Mouse (Mus musculus): Measurements from ENCODE around the gene H6pd.

The H6pd gene

GRCm38 (mm10) chr4:149999510-149999900 lies 9.3 kb downstream of the H6pd start:
- in situ Hi-C loops (cut with MboI, MseI) = no loop called here

- in situ Hi-C loops (cut with MboI, MseI) = no loop called here
Observed at GRCm38 (mm10) chr4:149998786-149999509, 9.9 kb downstream of the H6pd start.

- in situ Hi-C loops (cut with MboI, MseI) = no loop called here
Observed at GRCm38 (mm10) chr4:149997999-149998398, 10.8 kb downstream of the H6pd start.

GRCm38 (mm10) chr4:149996440-149996839 lies 12.4 kb downstream of the H6pd start:
- in situ Hi-C loops (cut with MboI, MseI) = no loop called here

- in situ Hi-C loops (cut with MboI, MseI) = no loop called here
Observed at GRCm38 (mm10) chr4:149995911-149996310, 12.9 kb downstream of the H6pd start.

GRCm38 (mm10) chr4:149994218-149994617 lies 14.6 kb downstream of the H6pd start:
- in situ Hi-C loops (cut with MboI, MseI) = no loop called here

- in situ Hi-C loops (cut with MboI, MseI) = no loop called here
Observed at GRCm38 (mm10) chr4:149992670-149993032, 16.2 kb downstream of the H6pd start.

GRCm38 (mm10) chr4:149991755-149992669 lies 16.8 kb downstream of the H6pd start:
- in situ Hi-C loops (cut with MboI, MseI) = no loop called here

- in situ Hi-C loops (cut with MboI, MseI) = no loop called here
Observed at GRCm38 (mm10) chr4:149990954-149991633, 17.7 kb downstream of the H6pd start.

GRCm38 (mm10) chr4:149990212-149990953 lies 18.4 kb downstream of the H6pd start:
- in situ Hi-C loops (cut with MboI, MseI) = no loop called here

- in situ Hi-C loops (cut with MboI, MseI) = no loop called here
Observed at GRCm38 (mm10) chr4:149988931-149989556, 19.8 kb downstream of the H6pd start.

- in situ Hi-C loops (cut with MboI, MseI) = no loop called here
Observed at GRCm38 (mm10) chr4:149988301-149988700, 20.5 kb downstream of the H6pd start.

GRCm38 (mm10) chr4:149986671-149987417 lies 22.0 kb downstream of the H6pd start:
- in situ Hi-C loops (cut with MboI, MseI) = no loop called here

- in situ Hi-C loops (cut with MboI, MseI) = no loop called here
Observed at GRCm38 (mm10) chr4:149983921-149984645, 24.7 kb downstream of the H6pd start.

GRCm38 (mm10) chr4:149982154-149982553 lies 26.7 kb downstream of the H6pd start:
- in situ Hi-C loops (cut with MboI, MseI) = no loop called here

GRCm38 (mm10) chr4:149979819-149980308 lies 29.0 kb downstream of the H6pd start:
- in situ Hi-C loops (cut with MboI, MseI) = no loop called here

- in situ Hi-C loops (cut with MboI, MseI) = no loop called here
Observed at GRCm38 (mm10) chr4:149978820-149979219, 30.0 kb downstream of the H6pd start.

- in situ Hi-C loops (cut with MboI, MseI) = no loop called here
Observed at GRCm38 (mm10) chr4:149977801-149978544, 30.9 kb downstream of the H6pd start.

GRCm38 (mm10) chr4:149977181-149977580 lies 31.6 kb downstream of the H6pd start:
- in situ Hi-C loops (cut with MboI, MseI) = no loop called here

Data from T-helper 2 cell (primary cell).